10 mouse cellular contexts compared by ENCODE assay signal in the genomic region with DNA sequence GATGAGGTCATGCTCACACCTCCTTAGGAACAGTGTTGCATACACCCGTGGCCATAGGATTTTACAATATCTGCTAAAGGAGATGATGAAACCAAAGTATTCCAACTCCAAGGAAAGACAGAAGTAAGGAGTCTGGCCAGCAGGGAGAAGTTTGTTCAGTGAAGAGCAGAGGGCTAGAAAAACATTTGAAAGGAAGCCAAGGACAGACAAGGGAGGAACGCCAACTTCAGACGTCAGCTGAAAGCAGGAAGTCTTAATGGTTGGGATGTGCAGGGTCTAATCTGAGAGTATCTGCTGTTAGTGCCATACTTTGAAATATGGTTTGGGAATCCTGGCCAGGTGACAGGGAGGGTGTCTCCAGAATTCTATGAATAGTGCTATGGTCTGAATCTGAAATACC.
DNase-seq lines count a peak whose midpoint lies in the region; ATAC-seq and TF ChIP-seq lines count a peak whose summit lies in the region.
"Had no signal": no experiment of that assay in that cellular context is flagged by ENCODE, and none has a peak within 500 bp of the region (broad histone marks: within the 10 kb centered on the region; RNA-seq: fewer than 3 reads in every experiment).

No protein-coding gene starts in this region.

- TF ChIP-seq POLR2A in heart, adult 2 months (IDR thresholded peaks at IDR 0.05; ENCODE audit: insufficient read depth, low read depth, low read length), result no peak

- peak overlapping the region; percentile 53 for H3K27ac ChIP-seq in heart, adult 2 months
- peak overlapping the region; percentile 61 for H3K27ac ChIP-seq in stomach, postnatal 0 days (replicated peaks)
- H3K27ac ChIP-seq: neural tube, embryonic 13.5 days had no signal

- H3K27me3 ChIP-seq in heart, adult 2 months (ENCODE audit: control insufficient read depth, insufficient read depth, low read length), result no peaks in the 10 kb centered on the region
- H3K27me3 ChIP-seq in stomach, postnatal 0 days (ENCODE audit: control insufficient read depth, insufficient read depth, low read length), result no peaks in the 10 kb centered on the region
- H3K27me3 ChIP-seq: neural tube, embryonic 13.5 days had no signal

- intact Hi-C loops in heart, adult 2 months (cut with DNase I), result loop anchor here (2.0 kb wide), 1 partner anchor 43 kb away; no protein-coding TSS in a partner anchor

- H3K9me3 ChIP-seq in stomach, postnatal 0 days (ENCODE audit: control insufficient read depth, low read length), result no peaks in the 10 kb centered on the region
- H3K9me3 ChIP-seq: G1E; neural tube, embryonic 13.5 days had no signal

- 14% methylated on average over 3 of the region's 3 CpGs for WGBS in heart, adult 2 months
- WGBS in stomach, postnatal 0 days, result 36% methylated on average over 3 of the region's 3 CpGs

- TF ChIP-seq CTCF in heart, adult 2 months (IDR thresholded peaks at IDR 0.05), result peak; percentile 37
- peak; percentile 43 for TF ChIP-seq CTCF in stomach, postnatal 0 days (IDR thresholded peaks at IDR 0.05; ENCODE audit: low read depth)

- peak; percentile 65 for DNase-seq in ovary, adult 18-20 months (ENCODE audit: low spot score)
- no peak for DNase-seq in ovary, postnatal 10 days (ENCODE audit: low spot score)
- DNase-seq in heart, adult 2 months, result peak; percentile 62 to 78
- peak; percentile 79 for DNase-seq in kidney, postnatal 14 days
- DNase-seq in stomach, postnatal 0 days (ENCODE audit: low spot score), result peak; percentile 30
- DNase-seq in layer of hippocampus, adult 11-12 months (ENCODE audit: low spot score), result no peak
- no peak for DNase-seq in spleen, postnatal 14 days (ENCODE audit: low spot score in 2 of 2)

- H3K9ac ChIP-seq in heart, adult 2 months (ENCODE audit: low read depth, low read length), result no peak overlapping the region
- H3K9ac ChIP-seq in stomach, postnatal 0 days (ENCODE audit: low read length), result no peak overlapping the region
- H3K9ac ChIP-seq: neural tube, embryonic 13.5 days had no signal

- no peaks in the 10 kb centered on the region for H3K79me2 ChIP-seq in heart, adult 2 months (replicated peaks; ENCODE audit: control insufficient read depth, insufficient read depth, low read length)

- no peak for TF ChIP-seq EP300 in heart, adult 2 months (IDR thresholded peaks at IDR 0.05; ENCODE audit: insufficient read depth, low read depth, low read length)
- TF ChIP-seq EP300 in stomach, postnatal 0 days (optimal IDR thresholded peaks at IDR 0.05), result no peak

- no peak overlapping the region for H3K4me2 ChIP-seq in stomach, postnatal 0 days (replicated peaks; ENCODE audit: low read depth)
- H3K4me2 ChIP-seq: neural tube, embryonic 13.5 days had no signal

- no peak overlapping the region for H3K4me3 ChIP-seq in heart, adult 2 months
- H3K4me3 ChIP-seq in stomach, postnatal 0 days (ENCODE audit: low read depth, low read length), result no peak overlapping the region
- H3K4me3 ChIP-seq: neural tube, embryonic 13.5 days had no signal

- ATAC-seq in stomach, postnatal 0 days (ENCODE audit: low FRiP score, low TSS enrichment), result peak; percentile 36; the same call in 1 of the 2 replicates
- no peak for ATAC-seq in megakaryocyte, adult 5-6 weeks (ENCODE audit: poor library complexity, severe bottlenecking)

- peaks cover 2% of the 10 kb centered on the region for H3K36me3 ChIP-seq in heart, adult 2 months (ENCODE audit: control insufficient read depth, insufficient read depth, low read length)
- no peaks in the 10 kb centered on the region for H3K36me3 ChIP-seq in stomach, postnatal 0 days (ENCODE audit: control insufficient read depth, insufficient read depth, low read length)
- H3K36me3 ChIP-seq: G1E; neural tube, embryonic 13.5 days had no signal

- H3K4me1 ChIP-seq in heart, adult 2 months (ENCODE audit: control insufficient read depth, insufficient read depth, low read length), result peaks cover 9% of the 10 kb centered on the region
- H3K4me1 ChIP-seq in stomach, postnatal 0 days (replicated peaks; ENCODE audit: control insufficient read depth, insufficient read depth), result 0 out of 2 replicates have a peak, but pooled peaks cover 7% of the 10 kb centered on the region
- H3K4me1 ChIP-seq: neural tube, embryonic 13.5 days had no signal

Comparison
In these comparisons a context has a peak if more than half of its experiments do, and no peak if none do; other contexts are left out.
1. DNase-seq: peak in ovary, adult 18-20 months (single experiment), heart, adult 2 months (2 of 2), kidney, postnatal 14 days (single experiment) and stomach, postnatal 0 days (single experiment); none in ovary, postnatal 10 days (single experiment), layer of hippocampus, adult 11-12 months (single experiment) and spleen, postnatal 14 days (0 of 2).